Mouse (Mus musculus): ENCODE data around the gene Tmem56.

The Tmem56 gene

DNA sequence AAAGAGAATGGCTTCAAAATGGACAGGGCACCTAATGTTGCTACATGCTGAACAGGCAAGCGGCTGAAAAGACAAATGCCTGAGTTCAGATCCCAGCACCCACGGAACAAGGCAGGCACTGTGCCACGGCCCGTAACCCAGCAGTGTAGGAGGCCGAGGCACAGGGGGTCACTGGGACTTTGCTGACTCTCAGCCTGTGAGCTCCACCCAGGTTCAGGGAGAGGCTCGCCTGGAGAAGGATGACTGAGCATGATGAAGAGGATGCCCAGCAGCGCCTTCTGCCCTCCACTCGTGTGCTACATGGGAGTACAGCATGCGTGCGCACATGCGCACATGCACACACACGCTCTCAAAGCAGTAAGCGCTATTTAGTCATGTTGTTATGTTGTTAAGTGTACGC lies 3.2 kb downstream of the Tmem56 start:
- no peak for DNase-seq (ENCODE audit: low spot score in 2 of 2)

- DNase-seq (ENCODE audit: low spot score in 2 of 2): no peak
These were observed 5.3 kb downstream of the Tmem56 start for GRCm38 (mm10) chr3:121277557-121277956.

- no peak for DNase-seq (ENCODE audit: low spot score in 2 of 2)
These were observed 5.9 kb downstream of the Tmem56 start for GRCm38 (mm10) chr3:121277009-121277408.

GRCm38 (mm10) chr3:121274010-121274409 lies 8.9 kb downstream of the Tmem56 start:
- DNase-seq (ENCODE audit: low spot score in 2 of 2): no peak

GRCm38 (mm10) chr3:121272577-121272976 lies 10.3 kb downstream of the Tmem56 start:
- DNase-seq (ENCODE audit: low spot score in 2 of 2): no peak

DNA sequence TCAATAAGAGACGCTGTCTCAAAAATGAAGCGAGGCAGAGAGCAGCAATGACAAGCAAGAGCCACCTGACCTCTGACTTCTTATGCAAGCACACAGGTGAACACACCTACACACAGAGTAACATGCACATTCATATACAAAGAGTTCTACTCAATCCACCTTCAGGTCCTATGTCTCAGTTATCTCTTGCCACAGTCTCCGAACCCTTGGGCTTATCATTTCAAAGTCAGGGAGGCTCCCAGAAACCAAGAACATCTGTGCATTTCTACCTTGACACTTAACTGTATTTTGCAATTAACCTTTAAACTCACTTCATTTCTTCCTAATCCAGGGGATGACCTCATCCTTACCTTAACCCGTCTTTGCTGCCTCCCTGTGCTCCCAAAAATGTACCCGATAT lies 15.6 kb downstream of the Tmem56 start:
- no peak for DNase-seq (ENCODE audit: low spot score in 2 of 2)

- no peak for DNase-seq (ENCODE audit: low spot score in 2 of 2)
These were observed 18.7 kb downstream of the Tmem56 start for GRCm38 (mm10) chr3:121264242-121264641.

- DNase-seq (ENCODE audit: low spot score in 2 of 2): peak; percentile 40 to 52
These were observed 19.7 kb downstream of the Tmem56 start for GRCm38 (mm10) chr3:121263205-121263548.

- no peak for DNase-seq (ENCODE audit: low spot score in 2 of 2)
These were observed 20.2 kb downstream of the Tmem56 start for GRCm38 (mm10) chr3:121262521-121263204.

- DNase-seq (ENCODE audit: low spot score in 2 of 2): no peak
These were observed 20.9 kb downstream of the Tmem56 start for GRCm38 (mm10) chr3:121261939-121262520.

DNA sequence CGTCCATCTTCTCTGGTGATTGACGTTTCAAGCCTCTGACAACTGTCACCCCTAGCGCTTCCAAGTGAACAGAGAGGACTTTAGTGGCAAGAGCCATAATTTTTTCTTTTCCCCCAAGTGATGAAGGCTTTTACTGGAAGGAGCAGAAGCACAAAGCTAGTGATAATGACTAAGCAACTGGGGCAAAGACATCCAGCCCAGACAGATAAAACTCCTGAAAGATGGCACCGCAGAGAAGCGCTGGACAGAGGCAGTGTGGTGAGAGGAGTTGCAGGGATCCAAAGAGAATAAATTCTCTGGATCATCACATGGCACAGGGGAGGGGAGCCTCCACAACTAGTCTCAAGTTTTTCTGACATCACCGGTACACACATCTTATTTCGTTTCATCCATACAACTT lies 21.6 kb downstream of the Tmem56 start:
- peak in 1 of 2 experiments; percentile 27 for DNase-seq (ENCODE audit: low spot score in 2 of 2)

GRCm38 (mm10) chr3:121260831-121261230 lies 22.1 kb downstream of the Tmem56 start:
- no peak for DNase-seq (ENCODE audit: low spot score in 2 of 2)

DNA sequence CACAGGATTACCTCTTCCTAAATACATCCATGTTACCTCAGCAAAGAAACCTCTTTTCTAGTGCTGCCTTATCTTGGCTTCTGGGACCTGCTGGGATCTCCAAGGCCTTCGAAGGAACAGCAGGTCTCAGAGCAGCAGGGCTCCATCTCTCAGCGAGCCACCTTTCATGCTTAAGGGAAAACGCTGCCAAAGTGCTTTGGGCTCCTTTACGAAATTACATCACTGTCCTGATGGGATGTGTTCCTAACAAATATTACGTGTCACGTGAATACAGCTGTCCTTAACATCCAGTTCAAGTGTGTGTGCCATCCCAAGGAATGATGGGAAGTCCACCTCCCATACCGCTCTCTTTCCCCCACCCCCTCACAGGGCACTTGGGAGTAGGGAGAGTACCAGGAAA lies 22.9 kb downstream of the Tmem56 start:
- no peak for DNase-seq (ENCODE audit: low spot score in 2 of 2)

DNA sequence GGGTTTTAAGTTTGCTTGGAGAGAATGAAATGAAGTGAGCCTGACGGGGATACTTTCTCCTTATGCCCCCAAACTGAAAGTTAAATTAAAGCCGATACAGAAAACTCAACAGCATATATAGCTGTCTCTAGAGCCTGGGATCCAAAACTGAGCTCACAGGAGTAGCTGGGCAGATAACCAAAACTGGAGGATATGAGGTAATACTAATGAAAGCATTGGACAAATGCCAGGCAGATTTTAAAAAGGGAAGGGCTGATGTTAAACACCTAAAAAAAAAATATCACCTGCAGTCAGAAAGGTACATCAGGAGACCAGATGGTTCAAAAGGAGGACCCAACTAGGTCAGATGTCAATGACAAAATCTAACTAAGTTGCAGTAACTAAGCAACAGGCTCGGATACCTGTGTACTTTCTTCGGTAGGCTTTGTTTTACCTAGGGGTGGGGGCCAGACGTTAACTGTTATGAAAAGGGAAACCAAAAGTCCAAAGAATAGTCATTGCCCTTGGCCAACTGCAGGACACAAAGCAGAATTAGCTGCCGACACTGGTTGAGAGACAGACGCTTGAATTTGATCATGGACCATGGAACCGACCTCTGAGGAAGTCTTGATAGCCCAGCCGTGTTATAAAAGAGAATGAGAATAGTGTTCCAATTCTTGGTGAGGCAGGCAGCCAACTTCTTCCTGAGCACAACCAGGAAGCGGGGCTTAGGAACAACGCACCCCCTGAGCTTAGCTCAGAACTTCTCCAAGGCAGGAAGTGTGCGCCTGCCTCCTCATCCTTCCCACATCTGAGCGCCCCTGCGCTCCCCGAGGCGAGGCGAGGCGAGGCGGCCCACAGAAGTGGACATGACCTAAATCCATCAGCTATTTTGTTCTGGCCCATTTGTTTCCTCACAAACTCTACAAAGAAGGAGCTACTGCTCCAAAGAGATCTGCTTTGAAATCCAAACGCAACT lies 24.1 kb downstream of the Tmem56 start:
- no peak for DNase-seq (ENCODE audit: low spot score in 2 of 2)

DNA sequence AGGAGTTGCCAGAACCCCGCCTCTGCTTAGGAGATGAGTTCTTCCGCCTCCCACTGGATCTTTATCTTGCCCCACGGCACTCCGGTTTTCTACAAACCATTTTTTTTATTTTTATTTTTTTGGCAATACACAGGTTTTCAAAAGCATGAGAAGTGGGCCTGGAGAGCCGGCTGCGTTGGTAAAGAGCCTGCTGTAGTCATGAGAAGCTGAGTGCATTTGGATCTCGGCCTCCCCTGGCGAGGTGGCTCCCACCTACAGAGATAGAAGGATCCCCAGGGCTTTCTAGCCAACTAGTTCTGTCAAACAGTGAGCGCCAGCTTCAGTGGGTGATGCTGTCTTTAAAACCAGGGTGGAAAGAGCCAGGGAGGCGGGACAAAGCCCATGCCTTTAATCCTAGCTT lies 25.5 kb downstream of the Tmem56 start:
- DNase-seq (ENCODE audit: low spot score in 2 of 2): no peak

DNA sequence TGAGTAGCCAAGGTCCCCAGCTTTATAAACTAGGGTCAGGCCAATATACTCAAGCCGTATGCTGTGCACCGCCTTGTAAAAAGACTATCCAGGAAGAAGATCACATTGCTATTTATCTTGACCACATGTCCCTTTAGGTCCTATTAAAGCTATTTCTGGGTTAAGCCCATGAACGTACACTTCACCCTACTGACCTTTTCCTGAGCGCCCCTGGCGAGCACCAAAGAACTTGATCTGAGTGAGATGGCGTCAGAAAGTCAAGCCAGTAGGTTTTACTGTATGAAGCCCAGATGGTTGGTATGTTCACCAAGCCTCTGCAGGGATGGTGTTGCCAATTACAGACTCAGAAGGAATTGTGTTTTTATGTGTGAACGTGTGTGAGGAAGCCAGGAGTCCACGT lies 26.8 kb downstream of the Tmem56 start:
- DNase-seq (ENCODE audit: low spot score in 2 of 2): no peak

GRCm38 (mm10) chr3:121255501-121255900 lies 27.4 kb downstream of the Tmem56 start:
- DNase-seq (ENCODE audit: low spot score in 2 of 2): no peak

DNA sequence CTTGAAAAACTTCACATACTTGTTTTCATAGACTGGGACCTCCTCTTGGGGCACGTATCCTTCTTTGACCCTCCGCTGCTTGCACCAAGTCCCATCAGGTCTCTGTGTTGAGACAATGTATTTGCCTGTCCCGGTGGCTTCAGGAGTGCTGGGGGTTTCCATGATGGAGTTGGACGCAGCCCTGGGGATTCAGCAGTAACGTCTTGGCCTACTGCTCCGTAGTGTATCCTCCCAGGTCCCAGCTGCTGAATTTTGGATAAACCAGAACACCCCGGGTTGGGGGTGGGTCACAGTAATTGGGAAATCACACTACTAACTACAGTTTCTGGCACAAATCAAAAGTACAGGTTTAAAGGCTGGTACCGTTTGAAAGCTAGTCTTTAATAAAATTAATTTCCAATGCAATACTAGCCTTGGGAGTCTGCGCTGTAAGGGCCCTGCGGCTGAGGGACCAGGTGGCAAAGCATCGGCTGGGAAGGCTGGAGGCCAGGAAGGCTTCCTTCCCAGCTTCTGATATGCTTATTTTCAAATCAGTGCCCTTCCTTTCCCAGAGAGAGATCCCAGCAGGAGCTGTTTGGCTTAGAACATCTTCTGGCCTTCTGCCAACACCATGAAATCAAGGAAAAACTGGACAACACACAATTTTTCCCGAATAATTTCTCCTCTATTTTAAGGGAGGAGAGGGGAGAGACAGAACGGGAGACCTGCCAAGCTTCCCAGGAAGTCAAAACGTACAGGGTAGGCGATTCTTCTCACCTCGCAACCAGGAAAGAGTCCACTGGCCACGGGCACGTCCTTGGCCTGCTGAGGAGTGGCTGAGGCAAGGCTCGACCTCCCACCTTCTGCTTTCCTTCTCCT lies 32.1 kb downstream of the Tmem56 start:
- no peak for DNase-seq (ENCODE audit: low spot score in 2 of 2)

GRCm38 (mm10) chr3:121250048-121250447 lies 32.9 kb downstream of the Tmem56 start:
- no peak for DNase-seq (ENCODE audit: low spot score in 2 of 2)

GRCm38 (mm10) chr3:121242941-121243340 lies 40.0 kb downstream of the Tmem56 start:
- peak; percentile 66 to 70 for DNase-seq (ENCODE audit: low spot score in 2 of 2)

GRCm38 (mm10) chr3:121242111-121242936 lies 40.6 kb downstream of the Tmem56 start:
- no peak for DNase-seq (ENCODE audit: low spot score in 2 of 2)

Measured in spleen, postnatal 36 days (tissue).